Mouse (Mus musculus) urinary bladder, adult 18-20 months (tissue): Measurements from ENCODE around the gene Naxe.
A peak's percentile ranks its signal among the peaks of the same experiment; 100 is the strongest.

Experiments
- DNase-seq, 2 experiments: peaks; one replicate each; pipeline ENCODE4 v3.0.0; 2022; ENCODE audit warnings: low spot score in 2 of 2, mixed read lengths in 2 of 2

Gene Naxe

GRCm38 (mm10) chr3:88057030-88057429, 1.3 kb downstream of the Naxe start:
- no peak for DNase-seq

GRCm38 (mm10) chr3:88049532-88049931, 8.8 kb downstream of the Naxe start:
- DNase-seq: peak in 1 of 2 experiments; percentile 6

- peak; percentile 72 to 79 for DNase-seq
These were observed 15.5 kb downstream of the Naxe start, which contains the start of gene Gpatch4 for GRCm38 (mm10) chr3:88042661-88043421. Gpatch4 (plus strand) TSS chr3:88043108.

- no peak for DNase-seq
These were observed 22.6 kb downstream of the Naxe start for GRCm38 (mm10) chr3:88035561-88036293.

- DNase-seq: no peak
These were observed 24.8 kb downstream of the Naxe start for GRCm38 (mm10) chr3:88033506-88033905.

GRCm38 (mm10) chr3:88030608-88031395, 27.5 kb downstream of the Naxe start:
- DNase-seq: peak in 1 of 2 experiments; percentile 41

GRCm38 (mm10) chr3:88027434-88028186, 30.7 kb downstream of the Naxe start, which contains the start of gene Hapln2:
Hapln2 (minus strand) TSS chr3:88027583.
- DNase-seq: no peak

GRCm38 (mm10) chr3:88026823-88027222, 31.5 kb downstream of the Naxe start:
- no peak for DNase-seq

GRCm38 (mm10) chr3:88023192-88024074, 34.9 kb downstream of the Naxe start:
- no peak for DNase-seq

- peak; percentile 85 to 90 for DNase-seq
These were observed 35.7 kb downstream of the Naxe start for GRCm38 (mm10) chr3:88022322-88023191.

- DNase-seq: no peak
These were observed 47.5 kb downstream of the Naxe start for GRCm38 (mm10) chr3:88010634-88011265.
